Mouse (Mus musculus) spleen, adult 2 months (tissue): ENCODE measurements around the gene Schip1.

Experiments used
- CTCF ChIP-seq: fragments of 200-500 bp; IDR thresholded peaks from 2 replicates; pipeline ENCODE4 v1.5.1; 2011; ENCODE audit warnings: mild to moderate bottlenecking, inconsistent platforms; ENCODE audit not compliant: insufficient read depth, insufficient read length, insufficient replicate concordance; ENCODE audit errors: extremely low read depth
- POLR2A ChIP-seq: fragments of 200-500 bp; IDR thresholded peaks from 2 replicates; pipeline ENCODE4 v1.6.1; 2011; ENCODE audit warnings: low read depth, low read length, inconsistent platforms

DNA sequence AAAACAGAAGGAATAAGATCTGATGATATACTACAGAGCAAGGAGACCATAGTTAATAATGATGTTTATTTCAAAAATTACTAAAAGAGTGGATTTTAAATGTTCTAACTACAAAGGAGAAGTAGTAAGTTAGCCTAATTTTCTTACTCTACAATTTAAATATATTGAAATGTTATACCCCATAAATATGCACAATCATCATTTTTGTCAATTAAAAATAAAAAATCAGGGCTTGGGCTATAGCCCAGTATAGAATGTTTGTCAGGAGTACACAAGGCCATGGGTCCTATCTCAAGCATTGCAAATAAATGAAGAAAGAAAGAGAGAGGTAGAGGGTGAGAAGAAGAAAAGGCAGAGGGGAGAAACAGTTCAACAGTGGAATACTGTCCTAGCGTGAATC is 387.0 kb downstream of the Schip1 start:
- TF ChIP-seq CTCF: no peak
- TF ChIP-seq POLR2A: no peak
